Mouse (Mus musculus) forebrain, embryonic 13.5 days (tissue): ENCODE measurements at regions not wholly inside any gene's neighbourhood (a gene's known extent, or its start where the extent isn't known, plus 50 kb on each side); places are given as distances from the start of the nearest gene placed in this dataset.
A peak's percentile ranks its signal among the peaks of the same experiment; 100 is the strongest.

Experiments
- ATAC-seq: fragments of 200-750 bp; cut with Nextera tagmentation; 2 replicates; pipeline ENCODE4 v1.8.0; 2017
- H3K27ac ChIP-seq: fragments of 300-500 bp; sonication (generic); 2 replicates; pipeline ENCODE4 v1.5.1; 2015; ENCODE audit warnings: inconsistent platforms, mild to moderate bottlenecking, moderate library complexity
- H3K27me3 ChIP-seq: fragments of 300-500 bp; sonication (generic); 2 replicates; pipeline ENCODE4 v1.6.1; 2015; ENCODE audit warnings: mild to moderate bottlenecking, inconsistent platforms
- H3K36me3 ChIP-seq: fragments of 300-500 bp; sonication (generic); 2 replicates; pipeline ENCODE4 v1.6.1; 2015; ENCODE audit warnings: mild to moderate bottlenecking, inconsistent platforms; ENCODE audit not compliant: poor library complexity, severe bottlenecking
- H3K4me1 ChIP-seq: fragments of 300-500 bp; sonication (generic); 2 replicates; pipeline ENCODE4 v1.6.1; 2015; ENCODE audit warnings: inconsistent platforms
- H3K4me2 ChIP-seq: fragments of 300-500 bp; sonication (generic); 2 replicates; pipeline ENCODE4 v1.6.1; 2015; ENCODE audit warnings: inconsistent platforms, mild to moderate bottlenecking, moderate library complexity
- H3K4me3 ChIP-seq: fragments of 300-500 bp; sonication (generic); 2 replicates; pipeline ENCODE4 v1.5.1; 2015; ENCODE audit warnings: mild to moderate bottlenecking, inconsistent platforms
- H3K9ac ChIP-seq: fragments of 300-500 bp; sonication (generic); 2 replicates; pipeline ENCODE4 v1.6.1; 2015; ENCODE audit warnings: mild to moderate bottlenecking, inconsistent platforms
- H3K9me3 ChIP-seq: fragments of 300-500 bp; sonication (generic); replicated peaks from 2 replicates; pipeline ENCODE4 v1.6.1; 2016; ENCODE audit warnings: inconsistent platforms
- WGBS: fragments of 180-500 bp; shearing (Covaris S2); methylation state at CpG from one replicate; pipeline ENCODE4 v1.1.7; 2015; 5-methylcytosine and 5-hydroxymethylcytosine counted together

GRCm38 (mm10) chr11:16559001-16559699 is 50.9 kb upstream of the Sec61g start:
- ATAC-seq = no peak
- Histone ChIP-seq H3K27me3 (no peaks in the 10 kb centered on the region), H3K4me3 (no peak overlapping the region), H3K4me1 (no peaks in the 10 kb centered on the region), H3K9me3 (no peaks in the 10 kb centered on the region), H3K4me2 (no peak overlapping the region), H3K27ac (no peak overlapping the region), H3K9ac (no peak overlapping the region), H3K36me3 (no peaks in the 10 kb centered on the region)
- WGBS = 63% methylated on average over 16 of the region's 16 CpGs

- no peak overlapping the region for H3K27ac ChIP-seq
- 89% methylated on average over 4 of the region's 4 CpGs for WGBS
- no peak overlapping the region for H3K4me2 ChIP-seq
- H3K9me3 ChIP-seq = no peaks in the 10 kb centered on the region
- no peak overlapping the region for H3K9ac ChIP-seq
- H3K4me3 ChIP-seq = no peak overlapping the region
- no peaks in the 10 kb centered on the region for H3K4me1 ChIP-seq
- no peak for ATAC-seq
- no peaks in the 10 kb centered on the region for H3K27me3 ChIP-seq
- H3K36me3 ChIP-seq = no peaks in the 10 kb centered on the region
Observed at GRCm38 (mm10) chr11:16561727-16562126, 53.4 kb upstream of the Sec61g start.

GRCm38 (mm10) chr11:16589085-16589680 is 80.9 kb upstream of the Sec61g start:
- no peaks in the 10 kb centered on the region for H3K27me3 ChIP-seq
- H3K27ac ChIP-seq = no peak overlapping the region
- no peak for ATAC-seq
- 84% methylated on average over 4 of the region's 4 CpGs for WGBS
- H3K9me3 ChIP-seq = no peaks in the 10 kb centered on the region
- H3K9ac ChIP-seq = no peak overlapping the region
- H3K36me3 ChIP-seq = no peaks in the 10 kb centered on the region
- H3K4me3 ChIP-seq = no peak overlapping the region
- H3K4me1 ChIP-seq = peaks cover 17% of the 10 kb centered on the region
- H3K4me2 ChIP-seq = no peak overlapping the region

- Histone ChIP-seq H3K4me3 (no peak overlapping the region), H3K27me3 (no peaks in the 10 kb centered on the region), H3K9me3 (no peaks in the 10 kb centered on the region), H3K4me1 (peaks cover 17% of the 10 kb centered on the region), H3K36me3 (no peaks in the 10 kb centered on the region), H3K4me2 (no peak overlapping the region), H3K27ac (no peak overlapping the region), H3K9ac (no peak overlapping the region)
- ATAC-seq = no peak
- WGBS = 54% methylated on average over 4 of the region's 4 CpGs
Observed at GRCm38 (mm10) chr11:16590541-16590940, 82.3 kb upstream of the Sec61g start.

- Histone ChIP-seq H3K27ac (peak overlapping the region; percentile 16; the same call in 1 of the 2 replicates), H3K36me3 (no peaks in the 10 kb centered on the region), H3K4me2 (peak overlapping the region; percentile 35), H3K9me3 (no peaks in the 10 kb centered on the region), H3K9ac (no peak overlapping the region), H3K4me1 (peaks cover 17% of the 10 kb centered on the region), H3K27me3 (no peaks in the 10 kb centered on the region), H3K4me3 (no peak overlapping the region)
- under 1% methylated on average over 7 of the region's 7 CpGs for WGBS
- peak; percentile 98 for ATAC-seq
Observed at GRCm38 (mm10) chr11:16591471-16591921, 83.2 kb upstream of the Sec61g start.

- WGBS = 35% methylated on average over 4 of the region's 4 CpGs
- no peaks in the 10 kb centered on the region for H3K27me3 ChIP-seq
- H3K9me3 ChIP-seq = no peaks in the 10 kb centered on the region
- 0 out of 2 replicates have a peak overlapping the region, but pooled peaks have one; percentile 16 for H3K27ac ChIP-seq
- no peaks in the 10 kb centered on the region for H3K36me3 ChIP-seq
- no peak for ATAC-seq
- peaks cover 17% of the 10 kb centered on the region for H3K4me1 ChIP-seq
- no peak overlapping the region for H3K9ac ChIP-seq
- H3K4me2 ChIP-seq = peak overlapping the region; percentile 35
- no peak overlapping the region for H3K4me3 ChIP-seq
Observed at GRCm38 (mm10) chr11:16592006-16592405, 83.7 kb upstream of the Sec61g start.

GRCm38 (mm10) chr11:16592766-16593165 is 84.5 kb upstream of the Sec61g start:
- Histone ChIP-seq H3K4me1 (peaks cover 17% of the 10 kb centered on the region), H3K4me3 (no peak overlapping the region), H3K27ac (no peak overlapping the region), H3K9ac (no peak overlapping the region), H3K9me3 (no peaks in the 10 kb centered on the region), H3K4me2 (no peak overlapping the region), H3K36me3 (no peaks in the 10 kb centered on the region), H3K27me3 (no peaks in the 10 kb centered on the region)
- ATAC-seq = no peak
- 96% methylated on average over 5 of the region's 5 CpGs for WGBS

GRCm38 (mm10) chr11:16594832-16595231 is 86.5 kb upstream of the Sec61g start:
- Histone ChIP-seq H3K4me1 (peaks cover 17% of the 10 kb centered on the region), H3K4me3 (no peak overlapping the region), H3K9me3 (0 out of 2 replicates have a peak, but pooled peaks cover 5% of the 10 kb centered on the region), H3K4me2 (no peak overlapping the region), H3K27me3 (no peaks in the 10 kb centered on the region), H3K9ac (no peak overlapping the region), H3K27ac (no peak overlapping the region), H3K36me3 (no peaks in the 10 kb centered on the region)
- WGBS = 66% methylated on average over 1 of the region's 1 CpGs
- ATAC-seq = no peak

- no peak overlapping the region for H3K9ac ChIP-seq
- peak; percentile 57; the same call in 1 of the 2 replicates for ATAC-seq
- peaks cover 2% of the 10 kb centered on the region; the same call in 1 of the 2 replicates for H3K4me1 ChIP-seq
- 90% methylated on average over 6 of the region's 6 CpGs for WGBS
- no peak overlapping the region for H3K4me2 ChIP-seq
- H3K27me3 ChIP-seq = no peaks in the 10 kb centered on the region
- 0 out of 2 replicates have a peak, but pooled peaks cover 5% of the 10 kb centered on the region for H3K9me3 ChIP-seq
- H3K36me3 ChIP-seq = no peaks in the 10 kb centered on the region
- no peak overlapping the region for H3K4me3 ChIP-seq
- H3K27ac ChIP-seq = no peak overlapping the region
Observed at GRCm38 (mm10) chr11:16597038-16597830, 89.0 kb upstream of the Sec61g start.

GRCm38 (mm10) chr11:16602947-16603346 is 94.7 kb upstream of the Sec61g start:
- 92% methylated on average over 3 of the region's 3 CpGs for WGBS
- Histone ChIP-seq H3K36me3 (no peaks in the 10 kb centered on the region), H3K4me1 (no peaks in the 10 kb centered on the region), H3K27me3 (no peaks in the 10 kb centered on the region), H3K27ac (no peak overlapping the region), H3K4me3 (no peak overlapping the region), H3K9ac (no peak overlapping the region), H3K4me2 (no peak overlapping the region), H3K9me3 (0 out of 2 replicates have a peak, but pooled peaks cover 5% of the 10 kb centered on the region)
- no peak for ATAC-seq

- H3K36me3 ChIP-seq = no peaks in the 10 kb centered on the region
- no peak overlapping the region for H3K4me3 ChIP-seq
- H3K4me1 ChIP-seq = no peaks in the 10 kb centered on the region
- no peaks in the 10 kb centered on the region for H3K27me3 ChIP-seq
- WGBS = 82% methylated on average over 7 of the region's 7 CpGs
- H3K27ac ChIP-seq = no peak overlapping the region
- ATAC-seq = no peak
- H3K9me3 ChIP-seq = no peaks in the 10 kb centered on the region
- H3K9ac ChIP-seq = no peak overlapping the region
- no peak overlapping the region for H3K4me2 ChIP-seq
Observed at GRCm38 (mm10) chr11:16606435-16607214, 98.3 kb upstream of the Sec61g start.
